Mouse (Mus musculus) c-Kit-negative CD71-positive TER-119-positive erythroid progenitor cells, embryonic 14.5 days (primary cell): ENCODE data around the gene E130116L18Rik.
"Not testable (repeated sequence)": the region's sequence is repeated elsewhere in the genome, so short reads cannot be mapped to it uniquely, and the experiment has no call there.

Experiments used
- DNase-seq: peaks from one replicate; pipeline ENCODE4 v3.0.0-alpha.2; 2013; ENCODE audit warnings: low read depth, low spot score

E130116L18Rik gene

DNA sequence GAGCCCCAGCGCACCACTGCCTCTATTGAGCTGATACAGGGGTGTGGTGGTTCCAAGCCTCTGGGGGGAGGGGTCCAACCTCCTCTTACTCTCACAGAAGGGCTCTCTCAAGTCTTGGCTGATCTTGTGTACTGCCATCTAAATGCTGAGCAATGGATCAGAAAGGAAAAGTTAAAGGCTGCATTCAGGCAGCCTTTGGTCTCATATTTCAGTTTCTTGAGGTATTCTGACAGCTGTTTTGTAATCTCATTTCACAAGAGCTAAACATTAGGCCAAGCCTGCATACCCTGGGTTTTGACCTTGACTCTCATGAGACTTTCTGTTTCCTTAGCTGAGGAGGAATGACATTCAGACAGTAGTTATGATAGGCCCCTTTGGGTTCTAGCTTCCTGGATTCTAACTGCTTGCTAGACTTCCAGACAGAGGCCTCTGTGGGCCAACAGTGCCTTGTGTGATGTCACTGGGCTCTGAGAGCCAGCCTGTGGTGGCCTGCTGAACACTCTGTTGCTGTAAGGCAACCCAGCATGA, 41.9 kb downstream of the E130116L18Rik start, which contains the start of gene Galntl5:
Galntl5 (plus strand) TSS at position 457 of the 528 bp plus-strand sequence.
- DNase-seq: no peak

DNA sequence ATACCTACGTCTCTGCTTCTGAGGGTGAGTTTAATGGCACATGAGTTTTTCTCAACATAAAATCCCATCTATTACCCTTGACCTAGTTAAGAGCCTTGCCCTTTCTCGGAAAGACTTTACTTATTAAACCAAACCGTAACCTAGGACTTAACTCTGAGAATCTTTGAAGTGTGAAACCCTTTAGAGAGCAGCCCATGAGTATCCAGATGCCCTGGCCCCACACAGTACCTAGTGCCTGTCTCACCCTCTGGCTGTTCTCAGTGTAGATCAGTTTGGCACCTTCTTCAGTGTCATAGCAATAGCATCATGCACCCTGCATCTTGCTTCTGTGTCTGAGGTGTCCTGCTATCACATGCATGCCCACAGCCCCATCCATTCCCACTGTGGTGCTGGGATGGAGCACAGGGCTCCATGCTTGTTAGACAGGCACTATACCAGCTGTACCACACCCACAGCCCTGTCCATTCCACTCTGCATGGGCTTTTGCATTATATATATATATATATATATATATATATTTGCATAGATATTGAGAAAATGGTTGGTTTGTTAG, 42.9 kb downstream of the E130116L18Rik start:
- no peak for DNase-seq

DNA sequence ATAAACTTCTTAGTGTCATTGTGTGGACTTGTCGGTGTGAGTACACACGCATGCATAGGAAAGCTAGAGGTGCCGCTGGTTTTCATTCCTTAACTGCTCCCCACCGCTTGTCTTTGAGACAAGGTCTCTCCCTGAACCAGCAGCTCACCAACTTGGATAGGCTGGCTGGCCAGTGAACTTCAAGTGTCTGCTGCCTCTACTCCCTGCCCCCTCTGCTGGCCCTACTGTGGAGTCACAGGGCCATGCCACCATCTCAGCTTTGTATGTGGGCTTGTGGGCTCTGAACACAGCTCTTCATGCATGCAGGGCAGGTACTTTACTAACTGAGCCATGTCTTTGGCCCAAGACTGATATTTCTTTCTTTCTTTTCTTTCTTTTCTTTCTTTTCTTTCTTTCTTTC, 43.7 kb downstream of the E130116L18Rik start:
- no peak for DNase-seq

DNA sequence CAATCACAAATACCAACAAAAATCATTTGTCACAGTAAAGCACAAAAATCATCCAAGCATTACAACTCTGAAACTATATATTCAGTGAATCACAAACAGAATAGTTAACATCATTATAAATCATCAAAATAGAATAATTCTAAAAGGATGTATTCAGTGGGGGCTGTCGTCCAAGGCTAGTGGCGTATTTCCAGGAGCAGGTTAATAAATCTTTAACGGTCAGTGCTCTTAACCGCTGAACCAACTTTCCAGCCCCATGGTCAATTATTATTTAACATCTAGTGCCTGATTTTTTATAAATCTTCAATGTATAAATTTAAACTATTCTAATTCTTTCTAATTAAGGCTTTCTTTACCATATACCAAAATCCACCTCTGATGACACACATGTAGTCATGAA, 44.4 kb downstream of the E130116L18Rik start:
- not testable (repeated sequence) for DNase-seq

DNA sequence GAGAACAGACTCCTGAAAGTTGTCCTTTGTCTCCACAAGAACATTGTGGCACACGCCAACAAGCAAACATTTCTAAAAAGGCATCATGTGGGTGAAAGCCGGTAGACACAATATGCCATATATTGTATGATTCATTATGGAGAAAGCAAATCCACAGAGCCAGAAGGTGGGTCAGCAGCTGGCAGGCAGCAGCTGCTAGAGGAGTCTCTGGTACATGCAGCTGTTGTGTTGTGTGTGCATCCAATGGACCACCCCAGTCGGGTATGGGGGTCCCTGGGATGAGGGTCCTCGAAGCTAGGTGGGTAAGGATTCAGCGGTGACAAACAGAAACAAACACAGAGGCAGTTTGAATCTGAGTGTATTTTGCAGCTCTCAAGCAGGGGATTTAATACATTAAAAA, 45.0 kb downstream of the E130116L18Rik start:
- DNase-seq: not testable (repeated sequence)
